Mouse (Mus musculus) CD4-positive, CD25-positive, alpha-beta regulatory T cell, adult 2 months (primary cell): ENCODE results near the gene Trak1.

Experiments used
- DNase-seq: peaks from one replicate; pipeline ENCODE4 v3.0.0-alpha.2; 2012; ENCODE audit warnings: low read depth, low spot score

Gene Trak1

DNA sequence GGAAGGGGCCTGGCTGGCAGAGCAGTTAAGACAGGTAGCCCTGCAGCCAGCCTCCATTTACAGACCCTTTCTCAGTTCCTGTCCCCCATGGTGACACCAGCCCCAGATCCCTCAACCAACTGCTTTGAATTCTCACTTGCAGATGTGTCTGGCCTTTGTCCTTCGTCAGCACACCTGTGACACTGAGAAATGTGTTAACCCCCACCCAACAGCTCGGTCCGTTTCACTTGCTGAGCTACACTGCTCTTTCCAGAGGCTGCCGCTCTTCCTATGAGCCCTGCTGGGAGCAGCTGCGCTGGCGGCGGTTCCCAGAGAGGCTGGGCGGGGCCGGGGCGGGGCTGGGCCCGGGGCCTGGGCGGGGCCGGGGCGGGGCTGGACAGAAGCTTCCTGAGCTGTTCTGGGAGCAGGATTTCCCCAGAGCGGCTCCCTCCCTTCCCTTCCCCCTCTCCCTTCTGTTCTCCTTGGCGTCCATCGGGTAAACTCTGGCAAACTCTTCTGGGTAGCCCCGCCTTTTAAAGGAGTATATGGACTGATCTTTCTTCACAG is 74.1 kb downstream of the Trak1 start:
- DNase-seq: peak; percentile 59

DNA sequence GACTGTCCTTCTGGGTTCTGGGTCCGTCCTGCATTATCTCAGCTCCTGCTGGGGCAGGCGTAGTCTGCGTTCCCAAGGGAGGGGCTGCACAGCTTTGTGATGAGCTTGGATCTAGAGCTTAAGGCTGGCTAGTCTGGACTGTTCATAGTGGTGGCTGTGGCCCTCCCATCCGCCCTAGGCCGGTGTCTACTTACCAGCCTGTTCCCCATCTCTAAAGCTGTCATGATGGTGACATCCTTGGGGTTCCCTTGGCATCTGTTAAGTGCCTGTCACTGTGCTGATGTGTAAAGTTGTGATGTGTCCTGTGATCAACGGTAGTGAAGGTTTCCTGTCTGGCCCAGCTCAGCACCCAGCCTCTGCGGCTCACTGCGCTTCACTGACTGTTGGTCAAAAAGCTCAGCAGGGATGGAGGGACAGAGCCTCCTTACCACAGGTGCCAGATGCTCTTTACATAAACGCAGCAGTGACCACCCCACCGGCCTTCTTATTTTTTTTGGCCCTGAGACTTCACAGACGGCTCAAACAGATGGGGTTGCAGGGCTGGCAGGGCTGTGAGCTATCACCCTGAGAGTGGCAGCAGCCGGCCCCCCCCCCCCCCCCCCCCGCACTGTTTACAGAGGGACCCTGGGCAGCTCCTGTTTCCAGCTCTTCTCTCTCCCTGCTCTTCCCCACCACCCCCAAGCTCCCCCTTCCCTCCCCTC is 74.8 kb downstream of the Trak1 start:
- peak; percentile 41 for DNase-seq

DNA sequence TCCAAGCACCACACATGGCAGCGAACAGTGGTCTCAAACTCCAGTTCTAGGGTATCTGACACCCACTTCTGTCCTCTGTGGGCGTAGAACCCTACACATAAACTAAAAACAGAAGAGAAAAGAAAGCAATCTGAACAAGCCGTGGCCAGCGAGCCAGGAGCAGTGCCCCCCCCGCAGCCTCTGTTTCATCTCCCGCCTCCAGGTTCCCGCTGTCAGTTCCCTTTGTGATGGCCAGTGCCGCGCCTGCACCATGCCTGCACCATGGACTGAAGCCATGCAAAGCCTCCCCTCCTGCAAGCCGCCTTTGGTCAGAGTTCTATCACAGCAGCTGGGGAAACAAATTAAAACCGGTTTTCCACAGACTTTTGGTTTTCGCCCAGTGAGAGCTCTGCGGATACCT is 75.8 kb downstream of the Trak1 start:
- no peak for DNase-seq

DNA sequence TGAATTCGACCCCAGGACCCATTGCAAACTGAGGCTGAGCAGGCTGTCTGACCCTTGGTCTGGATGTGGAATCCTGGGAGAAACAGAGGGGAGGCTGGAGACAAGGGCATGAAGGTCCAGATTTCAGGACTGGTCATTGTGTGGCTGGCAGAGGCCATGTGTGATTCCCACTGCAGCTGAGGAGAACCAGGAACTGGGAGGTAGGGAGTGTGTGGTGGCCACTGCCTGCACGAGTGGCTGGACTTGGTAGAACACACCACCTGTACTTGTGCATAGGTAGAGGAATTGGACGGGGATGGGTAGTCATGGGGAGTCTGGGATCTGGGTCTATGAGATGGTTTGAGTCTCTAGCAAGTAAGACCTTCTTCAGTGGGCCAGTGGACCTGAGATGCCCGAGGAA is 76.2 kb downstream of the Trak1 start:
- DNase-seq: no peak

DNA sequence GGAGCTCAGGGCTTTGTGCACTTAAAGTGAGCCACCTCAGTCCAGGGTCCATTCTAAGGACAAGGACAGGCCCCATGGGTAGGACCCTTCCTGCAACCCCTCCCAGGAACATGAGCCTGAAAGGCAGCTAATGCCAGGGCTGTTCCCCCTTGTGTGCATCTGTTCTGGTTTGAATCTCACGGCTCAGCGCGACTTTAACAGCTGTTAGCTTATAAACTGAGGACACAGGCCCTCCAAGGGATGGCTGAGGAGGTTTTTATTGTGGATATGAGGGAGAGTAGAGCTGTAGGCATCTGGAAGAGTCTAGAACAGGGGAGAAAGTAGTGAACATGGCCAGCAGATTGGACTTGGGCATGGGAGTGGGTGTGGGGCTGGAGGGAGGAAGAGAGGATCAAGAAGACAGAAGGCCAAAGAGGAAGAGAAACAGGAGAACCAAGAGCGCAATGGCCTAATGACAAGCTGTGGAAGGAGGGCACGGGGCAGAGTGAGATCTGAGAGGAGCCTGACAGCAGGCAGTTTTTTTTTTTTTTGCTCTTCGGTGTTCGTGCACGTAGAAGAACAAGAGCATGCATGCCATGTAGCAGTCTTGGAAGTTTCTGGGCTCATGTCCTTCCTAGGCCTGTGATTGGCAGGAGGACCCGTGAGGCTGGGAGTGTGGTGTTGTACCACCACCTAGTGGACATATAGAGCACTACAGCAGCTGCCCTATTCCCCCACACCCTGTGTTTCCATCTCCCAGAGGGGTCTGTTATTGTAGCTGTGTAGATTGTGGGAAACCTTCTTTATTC is 77.0 kb downstream of the Trak1 start:
- DNase-seq: peak; percentile 82

DNA sequence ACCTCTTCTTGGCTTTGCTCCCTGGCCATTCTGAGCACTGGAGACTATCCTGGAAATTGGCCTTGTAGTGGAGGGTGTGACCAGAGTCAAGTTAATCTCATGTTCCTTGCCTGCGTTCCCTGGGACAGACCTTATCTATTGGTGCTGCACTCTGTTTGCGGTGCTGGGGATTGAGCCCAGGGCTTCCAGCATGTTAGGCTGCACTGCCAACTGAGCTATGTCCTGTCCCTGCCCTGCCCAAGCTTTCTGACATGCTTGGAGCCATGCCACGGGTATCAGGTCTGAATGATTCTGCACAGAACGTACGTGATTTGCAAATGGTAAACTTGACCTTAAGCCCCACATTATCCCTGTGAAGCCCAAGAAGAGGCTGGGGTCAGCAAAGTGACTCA is 77.6 kb downstream of the Trak1 start:
- no peak for DNase-seq

DNA sequence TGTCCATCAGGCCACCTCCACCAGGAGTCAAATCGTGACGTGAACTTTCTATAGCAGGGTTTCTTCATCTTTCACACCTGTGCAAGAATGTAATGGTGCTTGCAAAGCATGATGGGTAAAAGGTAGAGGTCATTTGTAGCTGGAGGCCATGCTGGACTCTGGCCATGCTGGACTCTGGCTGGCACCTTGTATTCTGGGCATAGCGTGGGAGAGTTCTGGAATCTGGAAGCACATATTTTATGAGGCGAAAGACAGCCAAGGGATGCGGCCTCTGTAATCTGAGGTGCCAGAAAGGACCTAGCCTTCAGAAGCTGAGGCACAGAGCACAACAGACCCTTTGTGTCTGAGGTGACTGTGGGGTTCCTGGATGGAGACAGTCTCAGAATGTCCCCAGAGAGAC is 78.8 kb downstream of the Trak1 start:
- DNase-seq: no peak

DNA sequence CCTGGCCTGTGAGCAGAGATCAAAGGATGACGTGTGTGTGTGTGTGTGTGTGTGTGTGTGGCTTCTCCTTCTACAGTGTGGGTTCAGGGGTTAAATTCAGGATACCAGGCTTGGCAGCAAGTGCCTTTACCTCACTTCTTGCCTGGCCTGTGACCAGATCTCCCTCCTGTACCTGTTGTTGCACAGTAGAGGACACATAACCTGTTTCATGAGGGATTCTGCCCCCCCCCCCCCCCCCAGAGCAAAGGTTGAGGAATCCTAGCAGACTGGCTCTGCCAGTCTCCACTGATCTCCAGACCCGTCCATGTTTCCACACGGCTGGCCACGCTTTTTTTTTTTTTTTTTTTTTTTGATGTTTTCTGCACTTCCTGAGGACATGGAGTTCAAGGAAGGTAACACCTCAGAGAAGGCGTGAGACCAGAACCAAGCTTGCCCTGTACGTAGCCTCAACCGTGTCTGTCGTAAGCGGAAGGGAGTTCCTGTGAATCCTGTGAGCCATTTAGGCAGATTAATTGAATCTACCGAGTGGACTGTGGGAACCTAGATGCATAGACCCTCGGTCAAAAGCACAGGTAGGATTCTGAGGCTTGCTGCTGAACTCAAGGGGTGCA is 83.1 kb downstream of the Trak1 start:
- DNase-seq: no peak

DNA sequence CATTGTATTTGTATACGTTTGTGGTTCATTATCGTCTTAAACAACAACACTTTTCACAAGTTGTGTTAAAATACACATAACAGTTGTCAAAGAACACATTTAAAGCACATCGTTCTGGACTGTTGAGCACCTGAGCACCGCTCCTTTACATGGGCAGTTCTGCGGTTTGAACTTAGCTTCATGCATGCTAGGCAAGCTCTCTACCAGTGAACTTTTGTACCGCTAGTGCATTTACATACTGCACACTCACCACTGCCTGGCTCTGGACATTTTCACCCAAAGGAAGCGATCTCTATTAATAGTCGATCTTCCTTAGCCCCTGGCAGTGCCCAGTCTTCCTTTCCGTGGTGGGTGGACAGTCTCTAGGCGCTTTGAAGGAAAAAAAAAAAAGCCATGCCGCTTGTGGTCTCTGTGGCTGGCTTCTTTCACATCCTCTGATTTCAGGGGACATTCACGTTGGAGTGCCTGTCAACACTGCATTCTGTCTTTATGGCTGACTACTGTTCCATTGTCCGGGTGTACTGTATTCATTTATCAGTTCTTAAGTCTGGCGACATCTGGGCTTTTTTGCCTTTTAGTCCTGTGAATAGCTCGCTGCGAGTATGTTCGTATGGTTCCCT is 84.5 kb downstream of the Trak1 start:
- no peak for DNase-seq

DNA sequence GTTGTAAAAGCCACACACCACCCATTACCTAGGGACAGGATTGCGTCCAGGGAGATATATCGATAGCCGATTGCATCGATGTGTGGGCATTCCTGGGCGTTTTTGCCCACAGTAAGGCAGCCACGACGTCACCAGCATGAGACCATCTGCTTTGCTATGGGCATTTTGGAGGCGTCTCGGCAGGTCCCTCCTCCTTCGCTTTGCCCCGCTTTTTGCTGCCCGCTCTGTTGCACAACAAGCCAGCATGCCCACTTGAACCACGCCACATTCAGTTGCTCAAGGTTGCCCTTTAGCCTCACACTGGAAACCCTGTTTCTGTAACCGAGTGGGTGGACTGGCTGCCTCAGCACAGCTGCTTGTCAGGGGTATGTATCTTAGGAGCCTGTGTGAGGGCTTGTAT is 85.3 kb downstream of the Trak1 start:
- DNase-seq: no peak

DNA sequence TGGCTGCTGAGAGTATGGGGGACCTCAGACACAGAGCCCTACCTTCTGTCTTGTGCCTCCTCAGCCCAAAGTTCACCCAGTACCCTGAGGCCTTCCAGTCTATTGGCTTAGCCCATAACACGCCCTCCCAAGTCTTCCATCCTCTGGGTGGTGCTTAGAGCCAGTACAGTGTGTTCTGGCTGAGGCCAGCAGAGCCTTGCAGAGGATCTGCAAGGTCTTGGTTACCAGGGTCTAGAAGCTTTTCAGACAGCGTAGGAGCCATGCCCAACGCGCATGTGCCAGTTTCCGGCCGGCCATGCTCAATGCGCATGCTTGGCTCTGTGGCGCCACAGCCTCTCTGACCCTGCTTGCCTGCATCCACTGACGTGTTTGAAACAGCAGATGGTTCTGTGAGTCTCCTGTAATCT is 85.9 kb downstream of the Trak1 start:
- DNase-seq: no peak

DNA sequence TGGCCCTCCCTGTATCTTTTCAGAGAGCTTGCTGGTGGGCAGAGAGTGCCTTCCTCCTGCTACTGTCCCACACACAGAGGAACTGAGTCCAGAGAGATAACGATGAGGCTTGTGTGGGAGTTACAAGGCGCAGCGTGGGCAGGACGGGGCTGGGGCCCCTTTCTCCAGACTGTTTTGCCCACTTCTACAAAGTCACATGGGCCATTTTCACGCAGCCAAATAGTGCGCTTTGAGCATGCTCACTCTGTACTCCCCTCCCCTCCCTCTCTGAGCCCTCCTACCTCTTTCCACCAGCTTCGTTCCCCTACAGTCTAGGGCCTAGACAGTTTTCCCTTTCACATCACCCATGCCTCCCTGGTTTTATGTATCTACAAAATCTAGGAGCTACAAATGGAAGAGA is 87.3 kb downstream of the Trak1 start:
- no peak for DNase-seq

DNA sequence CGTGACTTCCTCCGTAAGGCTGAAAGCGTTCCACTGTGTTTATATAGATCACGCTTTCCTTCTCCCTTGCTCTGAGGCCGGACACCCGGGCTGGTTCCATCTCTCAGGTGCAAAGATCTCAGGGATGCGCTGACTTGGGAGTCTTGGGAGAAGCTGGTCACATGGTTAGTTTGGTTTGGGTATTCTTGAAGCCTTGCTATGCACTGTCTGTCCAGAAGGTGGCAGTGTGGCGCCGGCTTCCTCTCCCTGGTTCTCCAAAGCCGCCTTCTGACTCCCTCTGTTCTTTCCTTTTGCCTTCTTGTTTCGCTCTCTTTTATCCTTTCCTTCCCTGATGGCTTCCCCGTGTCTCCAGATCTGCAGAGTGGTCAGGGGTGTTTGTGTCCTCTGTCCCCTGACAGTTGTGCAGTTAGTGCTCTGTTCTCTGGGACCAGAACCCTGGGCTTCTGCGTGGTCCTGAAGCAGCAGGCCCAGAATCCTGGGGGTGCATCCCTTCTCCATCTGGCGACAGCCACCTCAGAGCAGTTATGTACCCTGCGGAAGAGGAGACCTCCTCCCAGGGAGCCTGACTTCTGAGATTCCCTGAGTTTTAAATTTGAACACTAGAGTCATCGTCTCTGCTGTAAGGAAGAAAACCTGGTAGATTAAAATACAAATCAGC is 87.9 kb downstream of the Trak1 start:
- DNase-seq: peak; percentile 76

DNA sequence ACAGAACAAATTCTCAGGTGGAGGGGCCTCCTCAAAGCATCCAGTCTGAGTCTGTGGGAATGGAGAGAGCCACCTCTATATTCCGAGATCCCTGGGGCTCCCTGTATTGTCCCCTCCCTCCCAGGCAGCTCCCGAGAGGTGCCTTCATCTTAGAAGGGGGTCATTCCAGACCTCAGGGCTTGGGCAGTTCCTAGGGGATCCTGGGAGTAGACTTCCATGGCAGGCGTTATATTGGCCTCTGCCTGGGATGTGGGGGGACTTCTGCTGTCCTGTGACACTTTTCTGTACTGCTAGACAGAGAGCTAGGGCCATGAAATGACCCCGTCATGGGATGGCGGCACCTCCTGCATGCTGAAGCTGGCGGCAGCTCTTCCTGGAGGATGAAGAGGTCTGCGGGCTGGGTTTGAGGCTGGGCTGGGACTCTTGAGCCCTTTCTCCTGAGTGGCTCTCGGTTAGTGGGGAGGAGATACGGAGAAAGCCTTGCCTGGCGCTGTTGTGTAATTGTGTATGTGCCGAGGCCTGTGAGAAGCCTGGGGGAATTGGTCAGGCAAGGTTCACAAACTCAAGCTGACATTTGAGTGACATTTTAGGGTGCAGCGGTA is 88.5 kb downstream of the Trak1 start:
- DNase-seq: no peak

DNA sequence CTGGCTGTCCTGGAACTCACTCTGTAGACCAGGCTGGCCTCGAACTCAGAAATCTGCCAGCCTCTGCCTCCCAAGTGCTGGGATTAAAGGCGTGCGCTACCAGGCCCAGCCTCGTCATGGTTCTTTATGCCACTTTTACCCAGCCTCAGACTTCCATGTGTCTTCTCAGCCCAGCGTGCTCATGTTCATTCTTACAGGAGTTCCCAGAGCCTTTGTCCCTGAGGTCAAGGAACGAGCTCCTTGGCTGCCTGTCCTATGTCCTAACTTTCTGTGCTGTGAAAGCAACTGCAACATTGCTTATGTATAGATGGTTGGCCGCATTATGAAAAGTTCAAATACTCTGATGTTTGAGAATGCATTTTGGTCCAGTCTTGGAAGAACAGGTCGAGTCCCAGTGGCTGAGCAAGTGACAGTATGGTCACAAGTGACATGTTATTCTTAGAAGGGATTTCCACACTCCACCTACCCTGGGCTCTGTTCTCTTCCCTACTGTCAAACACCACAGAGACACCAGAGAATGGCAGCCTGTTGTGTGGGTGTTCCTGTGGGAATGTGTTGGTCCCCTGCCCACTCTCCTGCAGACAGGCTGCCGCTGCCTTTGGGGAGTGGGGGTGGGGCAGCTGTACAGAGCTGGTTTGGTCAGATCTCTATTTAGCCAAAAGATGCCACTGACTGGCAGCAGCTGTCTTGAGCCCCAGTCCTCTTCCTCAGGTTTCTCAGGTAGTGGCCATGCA is 90.4 kb downstream of the Trak1 start:
- DNase-seq: no peak

DNA sequence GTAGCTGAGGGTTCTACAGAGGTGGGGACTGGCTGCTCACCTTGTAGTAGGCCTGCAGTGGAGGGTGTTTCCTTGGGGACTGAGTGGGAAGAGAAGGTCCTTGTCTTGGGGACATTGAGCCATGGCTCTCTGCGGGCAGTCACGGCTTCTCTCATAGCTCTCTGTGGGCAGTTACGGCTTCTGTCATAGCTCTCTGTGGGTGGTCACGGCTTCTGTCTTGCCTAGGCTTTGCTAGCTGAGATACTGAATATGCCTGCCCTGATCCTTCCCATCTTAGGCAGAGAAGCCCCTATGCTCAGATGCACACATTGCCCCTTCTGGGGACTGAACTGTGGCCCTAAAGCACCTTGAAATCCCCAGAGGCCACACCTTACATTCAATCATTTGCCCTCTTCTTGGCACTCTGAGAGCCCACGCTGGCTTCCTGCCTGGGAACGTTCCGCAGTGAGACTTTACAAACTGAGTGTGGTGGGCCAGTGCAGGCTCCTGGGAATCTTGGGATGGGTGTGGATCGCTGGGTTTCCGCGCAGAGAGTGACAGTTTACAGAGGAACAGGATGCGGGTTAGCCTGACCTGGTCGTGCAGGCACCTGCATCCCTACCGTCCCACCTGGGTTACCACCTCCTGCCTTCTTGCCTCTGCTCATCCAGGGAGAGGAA is 91.1 kb downstream of the Trak1 start:
- no peak for DNase-seq

DNA sequence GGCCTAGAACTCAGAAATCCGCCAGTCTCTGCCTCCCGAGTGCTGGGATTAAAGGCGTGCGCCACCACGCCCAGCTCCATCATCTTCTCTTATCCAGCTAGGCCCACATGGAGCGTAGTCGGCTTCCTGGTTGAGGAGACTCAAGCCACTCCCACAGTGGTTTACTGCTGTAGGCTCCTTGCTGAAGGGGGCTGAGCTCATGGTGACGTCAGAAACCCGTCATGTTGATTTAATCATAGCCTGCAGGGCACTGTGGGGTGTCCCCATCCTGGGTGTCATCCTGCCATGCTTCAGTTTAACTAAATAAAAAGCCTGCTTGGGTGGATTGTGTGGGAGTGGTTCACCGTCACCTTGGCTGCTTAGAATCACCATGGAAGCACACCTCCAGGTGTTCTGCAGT is 92.0 kb downstream of the Trak1 start:
- no peak for DNase-seq

DNA sequence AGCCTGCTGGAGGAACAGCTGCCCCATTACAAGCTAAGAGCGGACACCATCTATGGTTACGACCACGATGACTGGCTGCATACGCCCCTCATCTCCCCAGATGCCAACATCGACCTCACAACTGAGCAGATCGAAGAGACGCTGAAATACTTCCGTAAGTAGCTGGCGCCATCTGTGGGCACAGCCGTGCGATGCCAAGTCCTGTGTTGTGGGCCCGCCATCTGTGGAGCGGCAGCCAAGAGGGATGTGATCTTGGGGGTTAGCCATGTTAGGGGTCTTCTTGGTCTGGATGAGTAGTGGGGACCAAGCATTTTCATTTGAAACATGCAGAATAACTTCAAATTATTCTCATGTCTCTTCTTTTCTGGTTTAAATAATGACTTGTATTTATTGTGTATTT is 94.6 kb downstream of the Trak1 start:
- DNase-seq: no peak

DNA sequence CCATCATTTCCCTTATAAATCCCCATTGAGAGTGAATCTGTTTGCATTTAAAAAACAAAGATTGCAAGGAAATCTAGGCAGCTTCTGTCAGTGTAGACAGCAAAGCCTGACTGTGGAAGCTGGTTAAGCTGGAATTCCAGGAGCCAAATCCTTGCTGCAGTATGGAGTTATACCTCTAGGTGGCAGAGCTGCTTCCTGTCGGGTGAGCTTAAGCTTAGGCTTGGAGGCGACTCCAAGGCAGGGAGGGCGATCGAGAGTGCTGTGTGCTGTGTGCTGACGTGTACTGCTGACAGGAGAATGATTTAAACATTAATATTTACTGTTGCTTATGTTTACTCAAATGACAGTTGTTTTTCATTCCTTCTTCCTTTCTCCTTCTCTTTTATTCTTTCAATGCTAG is 95.1 kb downstream of the Trak1 start:
- peak; percentile 55 for DNase-seq

DNA sequence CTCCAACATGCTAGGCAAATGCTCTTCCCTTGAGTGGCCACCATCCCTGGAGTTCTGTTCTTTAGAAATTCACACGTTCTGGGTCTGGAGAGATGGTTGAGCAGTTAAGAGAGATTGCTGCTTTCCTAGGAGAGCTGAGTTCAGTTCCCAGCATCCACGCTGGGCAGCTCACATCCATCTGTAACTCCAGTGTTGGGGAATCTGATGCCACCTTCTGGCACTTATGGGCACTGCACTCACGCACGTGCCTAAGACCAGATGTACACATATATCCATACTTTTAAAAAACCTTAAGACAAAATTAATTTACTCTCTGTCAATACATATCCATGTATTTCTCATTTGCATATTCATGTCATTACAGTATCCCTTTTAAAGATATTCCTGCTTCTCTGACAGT is 95.8 kb downstream of the Trak1 start:
- DNase-seq: peak; percentile 34
